Mouse (Mus musculus) C2C12 (cell line): ENCODE measurements around the gene Atp5d. TPM values are rescaled to one million over a fixed set of nuclear protein-coding genes. Genes with fewer than 3 reads are reported as not detected.

ENCODE experiments used
- H3K27me3 ChIP-seq: one replicate; pipeline ENCODE4 v1.6.1; 2011; ENCODE audit not compliant: control insufficient read depth, insufficient read depth, insufficient read length
- H3K36me3 ChIP-seq: one replicate; pipeline ENCODE4 v1.6.1; 2011; ENCODE audit not compliant: control insufficient read depth, insufficient read depth
- H3K4me3 ChIP-seq: one replicate; pipeline ENCODE4 v1.5.1; 2011; ENCODE audit warnings: mild to moderate bottlenecking, control low read depth; ENCODE audit not compliant: poor library complexity, insufficient read depth, severe bottlenecking
- H3K79me2 ChIP-seq: one replicate; pipeline ENCODE4 v1.6.1; 2011; ENCODE audit not compliant: control insufficient read depth, insufficient read depth
- H3K79me3 ChIP-seq: one replicate; pipeline ENCODE4 v1.6.1; 2011; ENCODE audit warnings: low read depth, control low read depth
- H3ac ChIP-seq: one replicate; pipeline ENCODE3; 2011; ENCODE audit warnings: low read depth; ENCODE audit not compliant: control insufficient read depth, insufficient read length
- CEBPB ChIP-seq: IDR thresholded peaks from one replicate; pipeline ENCODE4 v1.6.1; 2011; ENCODE audit warnings: low read depth, mild to moderate bottlenecking, control low read depth, moderate library complexity
- CTCF ChIP-seq: IDR thresholded peaks from one replicate; pipeline ENCODE4 v1.5.1; 2011; ENCODE audit not compliant: control insufficient read depth, insufficient read depth, insufficient read length
- FOSL1 ChIP-seq: IDR thresholded peaks from one replicate; pipeline ENCODE4 v1.8.0; 2011; ENCODE audit warnings: mild to moderate bottlenecking, low read length; ENCODE audit not compliant: poor library complexity, insufficient read depth, severe bottlenecking
- MAX ChIP-seq: IDR thresholded peaks from one replicate; pipeline ENCODE4 v1.6.1; 2011; ENCODE audit warnings: mild to moderate bottlenecking, control low read depth
- MYOD1 ChIP-seq: IDR thresholded peaks from one replicate; pipeline ENCODE4 v1.6.1; 2011; ENCODE audit warnings: low read depth; ENCODE audit not compliant: control insufficient read depth, insufficient read length
- MYOG ChIP-seq: IDR thresholded peaks from one replicate; pipeline ENCODE4 v1.6.1; 2011; ENCODE audit not compliant: control insufficient read depth, insufficient read length; ENCODE audit errors: extremely low read depth
- USF1 ChIP-seq: IDR thresholded peaks from one replicate; pipeline ENCODE4 v1.6.1; 2011; ENCODE audit warnings: low read depth, mild to moderate bottlenecking, control low read depth, moderate library complexity
- polyA plus RNA-seq: library from polyadenylated mRNA; unstranded; fragments of >200 nt; fragmentation: generic; extraction: Trizol; gene quantifications from one replicate; pipeline ENCODE4 v1.2.1, GENCODE M21; 2012; ENCODE audit warnings: missing spikeins

The Atp5d gene
- polyA plus RNA-seq, 1 experiment, result 720 TPM

DNA sequence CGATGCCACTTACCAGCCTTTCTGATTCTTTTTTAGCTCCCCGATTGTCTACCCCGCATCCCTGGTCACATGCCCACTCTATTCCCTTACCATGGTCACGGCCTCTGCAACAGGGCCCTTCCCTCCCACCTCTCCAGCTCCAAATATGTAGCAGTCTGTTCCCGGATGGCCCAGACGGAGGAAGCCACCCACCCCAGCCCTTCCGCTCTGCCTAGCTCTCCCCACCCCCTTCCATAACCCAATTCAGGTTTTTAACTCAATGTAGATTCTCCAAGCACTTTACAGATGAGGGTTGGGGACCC is 18.3 kb downstream of the Atp5d start:
- H3K27me3 ChIP-seq, result no peaks in the 10 kb centered on the region
- H3ac ChIP-seq, result no peak overlapping the region
- H3K79me3 ChIP-seq, result peaks cover 47% of the 10 kb centered on the region
- TF ChIP-seq MAX (no peak), CEBPB (no peak), USF1 (peak; percentile 3), MYOD1 (no peak)
- no peak overlapping the region for H3K4me3 ChIP-seq
- peaks cover 59% of the 10 kb centered on the region for H3K79me2 ChIP-seq
- H3K36me3 ChIP-seq, result peaks cover 68% of the 10 kb centered on the region

DNA sequence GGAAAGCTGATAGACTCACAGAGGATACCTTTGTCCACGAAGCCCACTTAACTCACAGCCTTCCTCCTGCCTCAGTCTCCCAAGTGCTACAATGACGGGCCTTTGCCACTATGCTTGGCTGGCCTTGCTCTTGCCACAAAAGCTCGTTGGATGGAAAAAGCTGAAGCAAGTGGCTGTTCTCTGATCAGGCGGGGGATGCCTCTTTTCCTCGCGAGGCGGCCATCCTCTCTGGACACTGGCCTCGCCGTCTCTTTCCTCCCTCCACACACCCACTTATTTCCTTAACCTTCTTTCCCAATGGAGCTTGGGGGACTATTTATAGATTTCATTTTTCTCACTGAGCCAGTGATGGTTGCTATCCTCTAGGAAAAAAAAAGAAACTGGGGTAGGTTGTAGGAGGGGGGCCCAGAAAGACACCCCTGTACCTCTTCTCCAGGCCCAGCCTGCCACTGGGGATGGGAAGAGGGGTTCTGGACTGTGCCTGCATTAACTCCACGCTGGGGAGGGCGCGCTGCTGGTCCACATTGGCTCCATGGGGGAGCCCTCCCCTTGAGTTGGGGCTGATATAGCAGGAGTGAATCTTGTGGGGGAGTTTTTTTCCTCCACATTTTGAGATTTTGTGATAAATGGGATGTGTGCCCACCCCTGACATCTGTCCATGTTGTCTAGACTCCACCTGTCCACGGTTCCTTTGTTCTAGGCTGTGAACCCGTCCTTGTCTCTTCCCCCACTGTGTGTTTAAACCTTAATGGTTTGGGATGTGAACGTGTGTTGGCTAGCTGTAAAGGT is 18.9 kb downstream of the Atp5d start:
- Histone ChIP-seq H3K79me2 (peaks cover 52% of the 10 kb centered on the region), H3K4me3 (no peak overlapping the region), H3K36me3 (peaks cover 62% of the 10 kb centered on the region), H3K79me3 (peaks cover 40% of the 10 kb centered on the region), H3ac (no peak overlapping the region), H3K27me3 (no peaks in the 10 kb centered on the region)
- no peak for TF ChIP-seq MYOD1
- no peak for TF ChIP-seq USF1
- TF ChIP-seq CEBPB, result no peak
- TF ChIP-seq FOSL1, result no peak
- TF ChIP-seq MYOG, result no peak
- no peak for TF ChIP-seq CTCF
- no peak for TF ChIP-seq MAX

DNA sequence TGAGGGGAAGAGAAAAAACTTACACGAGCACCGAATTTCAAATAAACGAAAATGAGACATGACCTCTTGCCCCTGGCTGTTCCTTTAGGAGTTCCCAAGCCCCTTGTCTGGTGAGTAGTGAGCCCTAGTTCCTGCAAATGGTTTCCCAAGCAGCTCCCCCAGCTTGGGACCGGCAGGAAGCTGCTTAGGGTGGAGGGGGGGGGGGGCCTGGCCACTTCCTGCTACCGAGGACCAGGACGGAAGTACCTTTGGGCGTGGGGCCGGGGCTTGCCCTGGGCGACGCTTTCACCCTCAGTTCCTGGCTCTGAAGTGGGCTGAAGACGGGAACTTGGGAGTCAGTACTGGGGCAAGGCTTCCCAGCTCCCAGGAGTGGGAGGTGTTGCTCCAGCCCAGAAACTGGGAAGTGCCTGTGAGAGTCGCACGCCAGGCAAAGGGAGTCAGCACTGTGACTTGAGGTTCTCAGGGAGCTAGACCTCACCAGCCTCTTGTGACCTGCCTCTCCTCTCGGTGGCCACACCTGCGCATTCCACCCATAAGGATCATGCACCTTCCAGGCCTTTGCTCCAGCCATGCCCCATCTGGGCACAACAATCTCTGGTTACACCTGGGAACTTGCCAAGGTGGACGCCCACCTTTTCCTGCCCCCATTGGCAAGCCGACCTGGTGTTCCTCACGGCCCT is 20.0 kb downstream of the Atp5d start:
- no peaks in the 10 kb centered on the region for H3K27me3 ChIP-seq
- peaks cover 41% of the 10 kb centered on the region for H3K79me2 ChIP-seq
- H3K4me3 ChIP-seq, result peak overlapping the region; percentile 21
- H3K79me3 ChIP-seq, result peaks cover 29% of the 10 kb centered on the region
- H3ac ChIP-seq, result no peak overlapping the region
- H3K36me3 ChIP-seq, result peaks cover 51% of the 10 kb centered on the region
- TF ChIP-seq USF1, result no peak

DNA sequence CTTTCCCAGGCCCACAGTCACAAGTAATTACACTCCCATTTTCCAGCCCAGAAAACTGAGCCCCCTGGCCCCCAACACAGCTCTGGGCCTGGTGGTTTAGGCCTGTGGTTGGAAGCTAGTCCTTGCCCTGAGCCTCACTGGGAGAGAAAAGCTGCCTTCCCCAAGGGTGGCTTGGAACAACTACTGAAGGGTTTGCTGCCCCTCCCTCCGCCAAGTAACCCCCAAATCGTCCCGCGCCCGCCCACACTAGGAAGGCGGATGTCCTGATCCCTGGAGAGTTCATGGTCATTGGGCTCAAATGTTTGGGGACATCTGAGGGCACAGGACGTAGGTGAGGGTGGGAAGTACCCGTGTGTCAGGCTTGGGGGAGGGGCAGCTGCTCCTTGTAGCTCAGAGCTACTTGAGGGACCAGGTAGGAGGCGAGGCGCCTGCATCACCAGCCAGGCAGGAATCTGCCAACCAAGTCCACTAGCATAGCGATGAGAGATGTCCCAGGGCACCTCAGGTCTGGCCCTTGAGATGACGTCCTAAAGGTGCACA is 20.7 kb downstream of the Atp5d start:
- Histone ChIP-seq H3K36me3 (peaks cover 45% of the 10 kb centered on the region), H3K27me3 (no peaks in the 10 kb centered on the region), H3K79me3 (peaks cover 23% of the 10 kb centered on the region), H3K79me2 (peaks cover 35% of the 10 kb centered on the region), H3K4me3 (peak overlapping the region; percentile 27), H3ac (peak overlapping the region; percentile 43)
- no peak for TF ChIP-seq FOSL1
- no peak for TF ChIP-seq MYOG
- no peak for TF ChIP-seq USF1
- no peak for TF ChIP-seq MYOD1
- TF ChIP-seq CEBPB, result no peak
- TF ChIP-seq MAX, result no peak
- no peak for TF ChIP-seq CTCF

DNA sequence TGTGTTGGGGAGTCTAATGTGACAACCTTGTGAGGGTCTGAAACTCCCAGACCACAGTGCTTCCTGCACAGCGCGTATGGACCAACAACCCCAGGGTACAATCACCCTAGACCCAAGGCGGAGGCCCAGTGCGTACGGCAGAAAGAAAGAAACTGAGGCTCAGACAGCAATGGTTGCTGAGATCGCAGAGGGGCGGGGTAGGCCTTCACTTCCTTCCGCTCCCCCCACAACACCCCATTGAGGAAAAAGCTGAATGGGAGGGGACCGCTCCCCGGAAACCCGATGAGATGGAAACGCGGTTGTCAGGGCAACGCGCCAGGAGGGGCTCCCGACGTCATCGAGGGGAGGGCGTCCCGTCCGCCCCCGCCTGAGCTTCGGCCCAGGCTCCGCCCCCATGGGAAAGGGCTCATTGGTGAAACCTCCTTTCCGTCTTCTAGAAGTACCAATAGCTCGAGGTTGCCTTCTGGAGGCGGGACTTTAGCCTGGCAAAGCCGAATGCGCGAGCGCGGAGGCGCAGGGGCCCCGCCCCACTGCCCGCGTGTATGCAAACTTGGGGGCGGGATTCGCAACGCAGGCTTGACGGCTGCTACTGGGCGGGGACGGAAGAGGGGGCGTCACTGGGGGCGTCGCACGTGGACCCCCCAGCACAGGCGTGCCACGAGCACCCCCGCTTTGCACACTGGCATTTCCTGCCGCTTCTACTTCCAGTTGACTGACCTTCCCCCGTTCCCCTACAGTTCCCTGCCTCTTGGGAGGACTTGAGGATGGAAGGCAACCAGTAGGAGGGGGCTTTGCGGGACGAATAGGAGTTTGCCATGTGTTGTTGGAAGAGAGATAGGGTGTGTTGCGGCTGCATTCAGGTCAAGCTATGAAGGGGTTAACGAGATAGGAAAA is 21.4 kb downstream of the Atp5d start:
- H3K27me3 ChIP-seq, result no peaks in the 10 kb centered on the region
- TF ChIP-seq MAX (peak; percentile 71), FOSL1 (no peak)
- peaks cover 15% of the 10 kb centered on the region for H3K79me3 ChIP-seq
- H3K79me2 ChIP-seq, result peaks cover 28% of the 10 kb centered on the region
- peaks cover 38% of the 10 kb centered on the region for H3K36me3 ChIP-seq
- H3K4me3 ChIP-seq, result peak overlapping the region; percentile 29
- H3ac ChIP-seq, result peak overlapping the region; percentile 43
